Comparison of ENCODE assay signal across 11 mouse cellular contexts in genomic region chr2:153049288-153049996, GRCm38 (mm10). TPM values are rescaled to one million over a fixed set of nuclear protein-coding genes. Genes with fewer than 3 reads are reported as not detected.
DNase-seq lines count a peak whose midpoint lies in the region; ATAC-seq and TF ChIP-seq lines count a peak whose summit lies in the region.
"Had no signal": no experiment of that assay in that cellular context is flagged by ENCODE, and none has a peak within 500 bp of the region (broad histone marks: within the 10 kb centered on the region; RNA-seq: fewer than 3 reads in every experiment).

No protein-coding gene starts in this region.

- no peak overlapping the region for H3K4me3 ChIP-seq in lung, embryonic 14.5 days (ENCODE audit: low read depth, low read length)
- H3K4me3 ChIP-seq in hindbrain, embryonic 15.5 days = no peak overlapping the region
- H3K4me3 ChIP-seq: heart, embryonic 13.5 days had no signal

- peak; percentile 69 for DNase-seq in lung, embryonic 14.5 days
- DNase-seq in lung, adult 18-20 months = no peak
- peak; percentile 98 for DNase-seq in cerebellum, adult 9-10 months
- DNase-seq in thymus, postnatal 0 days (ENCODE audit: low spot score) = peak; percentile 46
- DNase-seq in heart, adult 18-20 months = no peak
- no peak for DNase-seq in heart, adult 8-10 months (ENCODE audit: low spot score)

- WGBS in lung, embryonic 14.5 days = 27% methylated on average over 9 of the region's 9 CpGs
- WGBS in hindbrain, embryonic 15.5 days = 36% methylated on average over 9 of the region's 9 CpGs

- H3K9ac ChIP-seq in lung, embryonic 14.5 days = no peak overlapping the region
- H3K9ac ChIP-seq in hindbrain, embryonic 15.5 days = no peak overlapping the region; the same call in 1 of the 2 replicates
- H3K9ac ChIP-seq: heart, embryonic 13.5 days had no signal

- ATAC-seq in lung, embryonic 14.5 days (ENCODE audit: insufficient read depth) = no peak
- ATAC-seq in hindbrain, embryonic 15.5 days (ENCODE audit: low FRiP score, low read depth) = peak; percentile 57

- H3K4me1 ChIP-seq in lung, embryonic 14.5 days (ENCODE audit: insufficient read depth) = no peaks in the 10 kb centered on the region
- H3K4me1 ChIP-seq in hindbrain, embryonic 15.5 days (replicated peaks) = peaks cover 20% of the 10 kb centered on the region

- H3K27ac ChIP-seq in lung, embryonic 14.5 days (ENCODE audit: low read depth) = no peak overlapping the region
- H3K27ac ChIP-seq in hindbrain, embryonic 15.5 days (replicated peaks) = peak overlapping the region; percentile 79
- H3K27ac ChIP-seq: heart, embryonic 13.5 days; macrophage had no signal

- no peaks in the 10 kb centered on the region for H3K9me3 ChIP-seq in lung, embryonic 14.5 days (ENCODE audit: low read depth, low read length)
- no peaks in the 10 kb centered on the region for H3K9me3 ChIP-seq in hindbrain, embryonic 15.5 days
- H3K9me3 ChIP-seq: heart, embryonic 13.5 days had no signal

- no peak overlapping the region for H3K4me2 ChIP-seq in lung, embryonic 14.5 days
- H3K4me2 ChIP-seq in hindbrain, embryonic 15.5 days = no peak overlapping the region
- H3K4me2 ChIP-seq: heart, embryonic 13.5 days had no signal

- no peak for TF ChIP-seq CTCF in lung, embryonic 14.5 days (IDR thresholded peaks at IDR 0.05; ENCODE audit: low read depth)

- peaks cover 31% of the 10 kb centered on the region for H3K27me3 ChIP-seq in lung, embryonic 14.5 days (ENCODE audit: insufficient read depth, low read length)
- 0 out of 2 replicates have a peak, but pooled peaks cover 10% of the 10 kb centered on the region for H3K27me3 ChIP-seq in hindbrain, embryonic 15.5 days

- no peaks in the 10 kb centered on the region for H3K36me3 ChIP-seq in lung, embryonic 14.5 days (ENCODE audit: insufficient read depth)
- H3K36me3 ChIP-seq in hindbrain, embryonic 15.5 days = no peaks in the 10 kb centered on the region
- H3K36me3 ChIP-seq: heart, embryonic 13.5 days had no signal

RNA-seq across cellular contexts. Expression of gene Ccm2l, which starts 16.3 kb away (rescaled TPM):
- 5.7 and 6.0 TPM in 2 replicates for polyA plus RNA-seq in lung, embryonic 14.5 days (2014; fragmentation: Nextera tagmentation; extraction: Ambion mirVana)
- polyA plus RNA-seq in hindbrain, embryonic 15.5 days (2015; fragmentation: Nextera tagmentation; extraction: Ambion mirVana) = 2.0 and 2.1 TPM in 2 replicates
- polyA plus RNA-seq in thymus, postnatal 0 days (2015; fragmentation: Nextera tagmentation; extraction: Ambion mirVana) = 0.33 and 0.77 TPM in 2 replicates
- 10 to 100 TPM; 12.6 to 15.5 TPM for total RNA-seq in heart, adult 18-20 months (2021)
- 10 to 100 TPM; 12.9 to 21.5 (median 13.8) TPM for total RNA-seq in heart, adult 8-10 months (2022)
- total RNA-seq: common myeloid progenitor, adult 5-6 weeks; MEL had no signal
- polyA plus RNA-seq: macrophage had no signal

RNA-seq across cellular contexts. Expression of gene Xkr7, which starts 17.8 kb away (rescaled TPM):
- not detected in 2 replicates for polyA plus RNA-seq in lung, embryonic 14.5 days (2014; fragmentation: Nextera tagmentation; extraction: Ambion mirVana)
- polyA plus RNA-seq in hindbrain, embryonic 15.5 days (2015; fragmentation: Nextera tagmentation; extraction: Ambion mirVana) = 1.9 and 2.1 TPM in 2 replicates
- 0.06 TPM in 1 of 2 replicates, not detected in the other for polyA plus RNA-seq in thymus, postnatal 0 days (2015; fragmentation: Nextera tagmentation; extraction: Ambion mirVana)
- total RNA-seq in heart, adult 18-20 months (2021) = not detected
- total RNA-seq in heart, adult 8-10 months (2022) = not detected
- total RNA-seq: common myeloid progenitor, adult 5-6 weeks; MEL had no signal
- polyA plus RNA-seq: heart, embryonic 13.5 days; macrophage had no signal

RNA-seq across cellular contexts. Expression of gene Pdrg1, which starts 34.2 kb away (rescaled TPM):
- 54.5 and 56.8 TPM in 2 replicates for polyA plus RNA-seq in lung, embryonic 14.5 days (2014; fragmentation: Nextera tagmentation; extraction: Ambion mirVana)
- 234 TPM in 2 replicates for polyA plus RNA-seq in hindbrain, embryonic 15.5 days (2015; fragmentation: Nextera tagmentation; extraction: Ambion mirVana)
- polyA plus RNA-seq in thymus, postnatal 0 days (2015; fragmentation: Nextera tagmentation; extraction: Ambion mirVana) = 166 and 168 TPM in 2 replicates
- total RNA-seq in heart, adult 18-20 months (2021) = 100 to 1,000 TPM; 136 to 152 TPM
- 100 to 1,000 TPM; 129 to 141 (median 136) TPM for total RNA-seq in heart, adult 8-10 months (2022)

RNA-seq across cellular contexts. Expression of gene Hck, which starts 58.8 kb away (rescaled TPM):
- 2.6 and 3.7 TPM in 2 replicates for polyA plus RNA-seq in lung, embryonic 14.5 days (2014; fragmentation: Nextera tagmentation; extraction: Ambion mirVana)
- 3.7 and 4.4 TPM in 2 replicates for polyA plus RNA-seq in hindbrain, embryonic 15.5 days (2015; fragmentation: Nextera tagmentation; extraction: Ambion mirVana)
- polyA plus RNA-seq in thymus, postnatal 0 days (2015; fragmentation: Nextera tagmentation; extraction: Ambion mirVana) = 5.8 and 7.3 TPM in 2 replicates
- total RNA-seq in heart, adult 18-20 months (2021) = 1 to 10 TPM; 1.3 to 1.9 TPM
- 1 to 10 TPM in 2 of 4 experiments, under 1 TPM in 2; 0.72 to 1.2 (median 0.95) TPM for total RNA-seq in heart, adult 8-10 months (2022)
- total RNA-seq: MEL had no signal

Comparison
In these comparisons a context has a peak if more than half of its experiments do, and no peak if none do; other contexts are left out.
1. DNase-seq: peak in lung, embryonic 14.5 days (single experiment), cerebellum, adult 9-10 months (single experiment) and thymus, postnatal 0 days (single experiment); none in lung, adult 18-20 months (0 of 2), heart, adult 18-20 months (0 of 2) and heart, adult 8-10 months (single experiment).